Mouse (Mus musculus) ovary, adult 18-20 months (tissue): ENCODE results near the gene Dnajb4.

Experiments
- DNase-seq: peaks from one replicate; pipeline ENCODE4 v3.0.0; 2022; ENCODE audit warnings: low spot score, mixed read lengths

Dnajb4 gene

DNA sequence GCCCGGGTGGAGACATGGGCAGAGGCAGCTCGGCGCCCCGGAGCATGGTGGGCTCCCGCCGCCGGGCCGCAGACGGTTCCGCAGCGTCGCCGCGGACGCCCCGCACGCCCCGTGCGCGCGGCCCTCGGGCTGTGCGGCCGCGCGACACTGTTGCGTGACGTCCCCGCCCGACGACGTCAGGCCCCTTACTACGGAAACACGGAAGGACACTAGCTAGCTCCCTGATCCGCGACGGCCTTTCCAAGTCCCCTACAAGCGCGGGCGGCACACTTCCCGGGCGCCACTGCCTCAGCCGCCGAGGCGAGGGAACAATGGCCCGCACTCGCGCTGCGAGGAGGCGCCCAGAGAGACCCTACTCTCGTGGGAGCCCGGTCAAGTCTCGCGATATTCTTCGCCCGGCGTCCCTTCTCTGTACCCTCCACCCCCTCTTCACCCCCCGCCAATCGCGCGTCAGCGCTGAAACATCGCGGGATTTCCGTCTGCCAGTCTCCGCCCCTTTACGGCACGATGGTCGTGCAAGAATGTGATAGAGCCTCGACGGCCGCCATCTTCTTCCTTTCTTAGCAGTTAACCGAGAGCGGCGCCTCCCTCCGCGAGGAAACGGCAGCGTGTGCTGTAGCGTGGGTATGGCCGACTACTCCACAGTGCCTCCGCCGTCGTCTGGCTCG, at the start of gene Dnajb4, which contains the start of gene Fubp1:
Dnajb4 (minus strand) TSS at position 336 of the 668 bp plus-strand sequence.
Fubp1 (plus strand) TSS at position 456 of the 668 bp plus-strand sequence.
- DNase-seq, result peak; percentile 99

DNA sequence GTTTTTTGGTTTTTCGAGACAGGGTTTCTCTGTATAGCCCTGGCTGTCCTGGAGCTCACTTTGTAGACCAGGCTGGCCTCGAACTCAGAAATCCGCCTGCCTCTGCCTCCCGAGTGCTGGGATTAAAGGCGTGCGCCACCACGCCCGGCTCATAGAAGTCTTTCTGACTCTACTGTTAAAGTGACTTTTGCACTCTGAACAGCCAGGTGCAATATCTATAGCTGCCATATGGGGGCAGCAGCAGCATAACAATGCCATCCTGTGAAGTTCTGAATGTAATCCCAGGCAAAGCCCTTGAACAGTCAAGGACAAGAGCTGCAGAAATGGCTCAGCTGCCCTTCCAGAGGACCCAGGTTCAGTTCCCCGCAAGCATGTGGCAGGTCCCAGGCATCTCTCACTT, 49.3 kb upstream of the Dnajb4 start:
- DNase-seq, result peak; percentile 49

- DNase-seq, result no peak
Measured at GRCm38 (mm10) chr3:152257528-152257927, 47.4 kb upstream of the Dnajb4 start.

DNA sequence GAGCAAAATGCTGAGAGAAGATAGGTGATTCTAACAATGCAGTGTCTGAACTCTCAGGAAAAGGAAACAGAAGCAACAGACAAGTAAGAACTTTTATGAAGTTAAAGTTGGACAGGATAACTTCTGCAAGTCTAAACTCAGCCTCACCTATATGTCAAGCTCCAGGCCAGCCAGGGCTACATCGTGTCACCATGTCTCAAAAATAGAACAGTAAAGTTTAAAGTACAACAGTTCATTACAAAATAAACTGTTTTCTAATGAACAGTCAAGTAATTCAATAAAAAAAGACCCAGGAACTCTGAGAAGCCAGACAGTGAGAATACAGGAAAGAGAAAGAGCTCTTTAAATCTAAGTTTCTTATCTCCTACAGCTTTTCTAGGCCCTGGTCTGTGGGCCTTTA, 40.4 kb upstream of the Dnajb4 start:
- no peak for DNase-seq

DNA sequence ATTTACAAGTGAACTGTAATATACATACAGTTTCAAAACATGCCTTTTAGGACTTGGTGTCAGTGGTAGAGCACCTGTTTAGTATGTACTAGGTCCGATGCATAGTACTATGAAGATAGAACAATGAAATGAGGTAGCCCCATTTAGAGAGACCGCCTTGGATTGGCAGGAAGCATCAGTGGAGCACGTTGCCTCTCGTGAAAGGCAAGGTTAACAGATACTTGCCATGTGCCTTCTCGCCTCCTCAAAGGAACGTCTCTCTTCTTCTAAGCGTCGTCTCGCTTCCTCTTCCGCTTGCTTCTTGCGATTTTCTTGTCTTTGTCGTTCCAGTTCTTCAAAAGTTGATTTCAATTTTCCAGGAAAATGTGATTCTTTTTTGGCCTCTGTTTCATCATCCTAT, 37.6 kb upstream of the Dnajb4 start:
- DNase-seq, result no peak

GRCm38 (mm10) chr3:152245273-152245910, 35.3 kb upstream of the Dnajb4 start:
- DNase-seq, result no peak

DNA sequence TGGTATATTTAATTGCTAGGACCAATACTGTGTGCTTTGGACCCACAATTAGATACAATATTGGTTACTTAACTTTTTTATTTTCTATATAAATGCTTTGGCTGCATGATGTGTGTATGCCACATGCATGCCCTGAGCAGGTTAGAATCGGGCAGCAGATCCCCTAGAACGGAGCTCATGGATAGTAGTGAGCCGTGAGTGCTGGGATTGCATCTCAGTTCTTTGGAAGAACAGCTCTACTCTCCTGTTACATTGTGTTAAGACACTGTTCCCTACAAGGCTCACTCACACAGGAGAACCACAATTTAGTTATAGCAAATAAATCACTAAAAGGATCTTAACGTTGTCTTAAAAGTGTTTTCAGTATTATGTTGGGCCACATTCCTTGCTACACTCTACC, 33.2 kb upstream of the Dnajb4 start:
- DNase-seq, result no peak

GRCm38 (mm10) chr3:152241098-152241497, 31.0 kb upstream of the Dnajb4 start:
- DNase-seq, result no peak

- DNase-seq, result no peak
Measured at GRCm38 (mm10) chr3:152239592-152239991, 29.5 kb upstream of the Dnajb4 start.

DNA sequence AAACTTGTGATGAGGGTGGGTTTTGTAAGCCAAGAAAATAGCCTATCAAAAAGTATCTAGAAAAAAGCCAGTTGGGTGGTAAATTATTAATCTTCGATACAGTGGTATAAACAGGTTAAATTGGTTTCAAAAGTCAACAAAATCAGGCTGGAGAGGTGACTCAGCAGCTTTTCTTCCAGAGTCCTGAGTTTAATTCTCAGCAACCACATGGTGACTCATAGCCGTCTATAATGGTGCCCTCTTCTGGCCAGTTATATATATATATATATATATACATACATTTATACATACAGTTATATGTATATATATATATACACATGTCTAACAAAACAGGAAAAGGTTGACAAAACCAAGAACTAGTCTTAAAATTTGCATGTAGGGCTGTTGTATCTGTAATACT, 28.7 kb upstream of the Dnajb4 start:
- DNase-seq, result no peak

DNA sequence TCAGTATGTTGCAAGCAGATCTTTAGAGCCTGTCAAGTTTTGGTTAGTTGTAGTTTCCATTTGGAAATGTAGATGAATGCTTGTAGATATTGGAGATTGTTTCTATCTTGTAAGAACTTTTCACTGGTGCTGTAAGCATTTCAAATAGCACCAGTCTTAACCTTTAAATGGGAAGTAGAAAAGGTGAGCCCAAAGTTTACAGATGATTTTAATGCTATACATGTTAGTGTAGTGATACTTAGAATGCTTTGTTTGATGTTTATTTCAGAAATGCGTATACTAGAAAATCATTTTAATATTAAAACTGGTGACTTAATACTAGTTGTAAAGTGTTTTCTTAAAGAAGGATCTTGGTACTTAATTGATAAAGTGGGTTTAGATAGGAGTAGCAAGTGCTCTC, 25.7 kb upstream of the Dnajb4 start:
- DNase-seq, result no peak

DNA sequence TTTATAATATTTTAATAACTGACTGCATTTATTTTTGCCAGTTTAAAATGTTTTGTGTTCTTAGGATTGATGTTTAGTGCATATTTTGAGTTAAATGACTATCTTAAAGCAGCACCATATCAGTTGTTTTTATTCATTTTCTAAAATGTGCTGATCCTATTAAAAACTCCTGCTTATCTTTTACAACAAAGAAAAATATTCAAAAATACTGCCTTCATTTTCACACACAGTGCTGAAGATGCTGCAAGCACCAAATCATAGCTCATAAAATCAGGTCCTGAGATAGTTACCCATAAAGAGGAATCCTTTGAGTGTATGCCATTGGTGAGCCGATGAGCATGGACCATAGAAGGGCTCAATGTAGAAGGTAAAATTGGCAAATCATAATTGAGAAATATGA, 25.1 kb upstream of the Dnajb4 start:
- DNase-seq, result no peak

- DNase-seq, result no peak
Measured at GRCm38 (mm10) chr3:152231333-152232100, 21.4 kb upstream of the Dnajb4 start.

GRCm38 (mm10) chr3:152229271-152229670, 19.2 kb upstream of the Dnajb4 start:
- no peak for DNase-seq

DNA sequence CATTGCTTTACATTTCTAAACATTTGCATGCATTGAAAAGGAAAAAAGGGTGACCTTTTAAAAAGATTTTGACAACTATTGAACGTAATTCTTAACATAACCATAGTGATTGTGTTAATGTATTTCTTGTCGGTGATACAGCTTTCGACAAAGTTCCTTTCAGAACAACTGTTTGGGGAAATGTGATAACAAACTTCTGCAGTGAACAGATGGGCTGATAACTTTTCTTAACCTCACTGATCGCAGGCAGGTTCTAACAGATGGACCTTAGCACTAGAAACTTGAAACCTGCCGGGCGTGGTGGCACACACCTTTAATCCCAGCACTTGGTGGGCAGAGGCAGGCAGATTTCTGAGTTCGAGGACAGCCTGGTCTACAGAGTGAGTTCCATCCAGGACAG, 18.7 kb upstream of the Dnajb4 start:
- DNase-seq, result no peak

DNA sequence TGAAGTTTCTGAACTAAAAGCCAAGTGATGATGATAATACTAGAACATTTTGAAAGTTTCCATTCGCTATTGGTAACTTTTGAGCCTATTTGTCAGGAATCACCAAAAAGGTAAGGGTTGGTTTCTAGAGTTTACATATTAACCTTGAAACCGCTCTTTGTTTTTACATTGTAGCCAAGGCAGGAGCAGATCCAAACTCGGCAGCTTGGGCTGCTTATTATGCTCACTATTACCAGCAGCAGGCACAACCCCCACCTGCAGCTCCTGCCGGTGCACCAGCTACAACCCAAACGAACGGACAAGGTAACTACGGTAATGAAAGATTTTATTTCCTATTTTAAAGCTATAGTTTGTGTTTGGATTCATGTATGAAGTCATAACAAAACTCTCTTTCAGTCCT, 15.8 kb upstream of the Dnajb4 start:
- DNase-seq, result no peak

GRCm38 (mm10) chr3:152224918-152225317, 14.8 kb upstream of the Dnajb4 start:
- DNase-seq, result no peak

- DNase-seq, result no peak
Measured at GRCm38 (mm10) chr3:152213416-152213815, 3.3 kb upstream of the Dnajb4 start.

GRCm38 (mm10) chr3:152211731-152212279, 1.7 kb upstream of the Dnajb4 start:
- no peak for DNase-seq

DNA sequence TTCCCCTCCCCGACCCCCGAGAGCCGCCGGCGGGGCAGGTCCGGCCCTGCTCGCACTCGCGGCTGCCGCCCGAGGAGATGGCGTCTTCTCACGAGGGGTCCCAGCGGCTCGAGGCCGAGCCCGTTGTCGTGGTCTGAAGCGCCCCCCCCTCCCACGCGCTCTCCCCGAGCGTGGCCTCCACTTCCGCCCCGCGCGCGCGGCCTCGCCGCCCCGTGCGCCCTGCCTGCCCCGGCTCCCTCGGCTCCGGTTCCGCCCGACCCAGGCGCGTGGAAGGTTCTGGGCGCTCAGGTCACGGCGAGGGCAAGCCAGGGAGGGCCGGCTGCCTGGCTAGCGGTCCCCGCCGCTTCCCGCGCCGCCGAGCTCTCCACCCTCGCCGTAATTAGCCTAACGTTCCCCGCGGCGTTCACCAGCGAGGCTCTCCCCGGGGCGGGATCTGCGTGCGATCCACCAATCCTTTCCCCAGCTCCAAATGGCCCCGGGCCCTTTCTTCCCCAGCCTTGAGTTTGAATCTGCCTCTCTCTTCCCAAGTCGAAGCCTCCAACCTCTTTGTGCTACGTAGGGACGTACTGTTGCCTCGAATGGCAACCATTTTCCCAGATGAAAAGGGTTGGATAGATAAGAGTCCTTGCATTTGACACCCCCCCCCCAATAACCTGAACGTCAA, 758 bp upstream of the Dnajb4 start:
- DNase-seq, result peak; percentile 45

GRCm38 (mm10) chr3:152209177-152209966, 730 bp downstream of the Dnajb4 start:
- no peak for DNase-seq
